Mouse (Mus musculus): ENCODE results near the gene Vps4a.
A peak's percentile ranks its signal among the peaks of the same experiment; 100 is the strongest.

The Vps4a gene

DNA sequence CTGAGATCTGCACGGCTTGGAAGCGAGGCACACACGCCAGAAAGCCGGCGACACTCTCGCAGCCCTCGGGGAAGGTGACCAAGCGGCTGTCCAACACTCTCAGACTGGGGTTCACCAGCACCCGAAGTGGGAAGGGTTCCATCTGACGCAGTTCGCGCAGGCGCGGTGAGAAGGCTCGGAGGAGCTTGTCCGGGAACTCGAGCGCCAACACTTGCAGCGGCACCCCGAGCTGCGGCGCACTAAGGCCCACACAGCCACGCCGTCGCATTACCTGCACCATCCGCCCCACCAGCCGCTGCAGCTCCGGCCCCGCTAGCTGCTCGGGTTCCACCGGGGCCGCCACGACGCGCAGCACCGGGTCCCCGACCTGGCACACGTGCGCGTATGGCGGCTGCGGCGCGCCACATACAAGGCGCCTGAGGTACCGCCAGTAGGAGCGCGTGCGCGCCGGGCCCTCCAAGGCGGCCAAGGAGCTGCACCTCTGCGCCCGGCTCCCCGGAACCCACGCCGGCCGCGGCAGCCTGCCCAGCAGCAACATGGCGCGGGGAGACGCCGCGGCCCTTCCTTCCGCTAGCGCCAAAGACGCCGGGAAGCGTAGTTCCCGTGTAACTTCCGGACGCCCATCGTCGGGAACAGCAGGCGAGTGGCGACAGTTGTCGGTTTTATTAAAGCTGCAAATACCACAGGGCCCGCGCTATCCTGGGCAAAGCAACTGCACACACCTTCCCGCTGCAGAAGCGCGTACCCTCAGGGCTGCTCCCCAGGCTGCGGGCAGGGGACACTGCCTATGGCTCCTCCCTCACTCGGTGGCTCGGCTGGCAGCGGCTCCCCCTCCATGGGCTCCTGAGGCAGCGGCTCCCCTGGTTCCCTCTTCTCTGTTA, 17.3 kb downstream of the Vps4a start, which contains the start of gene Pdf:
Gene Pdf, minus strand, starts transcription at position 554 of the 881 bp plus-strand sequence.
- peak; percentile 75 for DNase-seq (ENCODE audit: low spot score)

DNA sequence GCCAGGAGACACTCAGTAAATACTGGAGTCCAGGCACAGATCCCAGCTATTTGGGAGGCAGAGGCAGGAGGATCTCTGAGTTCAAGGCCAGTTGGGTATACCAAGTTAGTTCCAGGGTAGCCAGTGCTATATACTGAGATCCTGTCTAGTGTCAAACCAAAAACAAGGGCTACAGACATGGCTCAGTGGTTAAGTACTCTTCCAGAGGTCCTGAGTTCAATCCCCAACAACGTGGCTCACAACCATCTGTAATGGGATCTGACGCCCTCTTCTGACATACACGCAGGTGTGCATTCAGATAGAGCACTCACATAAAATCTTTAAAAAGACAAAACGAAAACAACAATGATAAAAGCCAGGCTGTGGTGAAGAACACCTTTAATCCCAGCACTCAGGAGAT, 18.5 kb downstream of the Vps4a start:
- DNase-seq (ENCODE audit: low spot score): no peak

DNA sequence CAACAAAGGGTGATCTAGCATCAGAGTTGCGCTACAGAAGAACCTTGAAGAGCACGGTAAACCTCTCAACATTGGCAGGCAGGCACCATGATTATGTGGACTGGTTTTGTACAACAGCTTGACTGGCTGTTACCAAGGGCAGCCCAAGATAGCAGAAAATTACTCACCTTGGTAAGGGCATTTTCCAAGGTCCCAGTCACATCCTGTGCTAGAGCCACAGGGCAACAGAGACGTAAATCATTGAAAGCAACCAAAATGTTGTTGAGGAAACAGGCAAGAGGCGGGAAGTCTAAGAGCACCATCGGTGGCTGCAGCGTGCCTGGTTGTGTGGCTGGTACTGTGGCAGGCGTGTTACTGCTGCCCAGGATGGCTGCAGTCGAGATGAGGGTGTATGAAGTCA, 21.0 kb downstream of the Vps4a start:
- DNase-seq (ENCODE audit: low spot score): no peak

DNA sequence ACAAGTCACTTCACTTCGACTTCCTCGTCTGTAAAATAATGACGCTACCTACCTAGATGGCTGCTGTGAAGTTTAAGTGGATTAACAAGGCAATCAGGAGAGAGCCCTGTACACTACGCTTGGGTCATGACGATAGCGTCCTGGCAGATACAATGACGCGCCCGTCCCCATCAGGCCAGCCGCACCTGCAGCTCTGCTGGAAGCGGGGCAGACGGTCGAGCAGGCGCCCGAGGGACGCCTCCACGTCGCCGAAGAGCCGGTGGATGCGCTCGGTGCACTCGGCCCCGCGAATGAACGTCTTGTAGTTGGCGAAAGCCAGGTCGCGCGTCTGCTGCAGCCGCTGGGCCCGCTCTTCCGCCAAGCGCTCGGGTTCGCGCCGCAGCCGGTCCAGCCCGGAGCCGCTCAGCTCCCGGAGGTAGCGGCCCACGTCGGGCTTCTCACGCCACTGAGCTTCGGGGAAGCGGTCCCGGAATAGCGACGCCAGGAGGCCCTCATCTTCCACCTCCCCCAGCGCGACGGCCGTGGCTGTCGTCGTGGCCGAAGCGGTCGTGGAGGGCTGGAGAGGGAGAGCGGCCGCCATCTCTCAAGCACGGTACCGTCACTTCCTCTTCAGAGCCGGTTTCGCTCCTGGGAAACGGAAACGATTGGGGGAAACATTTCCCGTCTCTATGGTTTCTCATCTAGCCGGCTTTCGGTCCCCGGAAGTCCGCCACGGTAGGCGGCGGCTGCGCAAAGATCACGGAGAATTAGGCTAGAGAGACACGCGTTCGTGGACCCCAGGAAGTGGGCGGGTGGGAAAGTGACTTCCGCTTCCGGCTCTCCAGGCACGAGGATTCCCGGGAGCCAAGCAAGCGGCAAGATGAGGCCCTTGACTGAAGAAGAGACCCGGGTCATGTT, 25.3 kb downstream of the Vps4a start, which contains the start of the genes Cog8 and Nip7:
Gene Cog8, minus strand, starts transcription at position 614 of the 897 bp plus-strand sequence.
Gene Nip7, plus strand, starts transcription at position 802 of the 897 bp plus-strand sequence.
- peak; percentile 90 for DNase-seq (ENCODE audit: low spot score)

DNA sequence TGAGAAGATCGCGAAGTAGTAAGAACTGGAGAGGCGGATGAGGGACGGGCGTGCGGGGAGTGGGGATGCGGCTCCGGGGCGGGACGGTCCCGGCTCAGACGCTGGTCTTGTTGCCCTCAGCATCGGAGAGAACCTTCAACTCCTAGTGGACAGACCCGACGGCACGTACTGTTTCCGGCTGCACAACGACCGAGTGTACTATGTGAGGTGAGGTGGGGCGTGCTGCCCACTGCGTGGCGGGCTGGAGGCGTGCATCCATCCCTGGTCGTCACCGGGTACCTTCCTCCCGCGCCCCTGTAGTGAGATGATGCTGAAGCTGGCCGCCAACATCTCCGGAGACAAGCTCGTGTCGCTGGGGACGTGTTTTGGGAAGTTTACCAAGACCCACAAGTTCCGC, 25.9 kb downstream of the Vps4a start:
- no peak for DNase-seq (ENCODE audit: low spot score)

DNA sequence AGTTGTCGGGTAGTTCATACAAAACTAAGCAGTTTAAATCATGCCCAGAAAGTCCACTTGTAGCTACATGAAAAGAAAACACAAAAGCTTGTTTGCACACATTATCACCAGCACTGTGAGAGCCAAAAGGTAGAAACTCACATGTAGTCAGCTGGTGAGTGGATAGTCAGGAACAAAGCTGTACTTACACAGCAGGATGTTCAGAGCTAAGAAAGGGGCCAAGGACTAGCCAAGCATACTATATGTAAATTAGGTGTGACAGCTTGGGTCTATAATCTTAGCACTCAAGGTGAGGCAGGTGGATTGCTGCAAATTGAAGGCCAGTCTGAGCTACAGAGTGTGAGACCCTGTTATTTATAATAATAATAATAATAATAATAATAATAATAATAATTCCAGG, 31.6 kb downstream of the Vps4a start:
- DNase-seq (ENCODE audit: low spot score): no peak

DNA sequence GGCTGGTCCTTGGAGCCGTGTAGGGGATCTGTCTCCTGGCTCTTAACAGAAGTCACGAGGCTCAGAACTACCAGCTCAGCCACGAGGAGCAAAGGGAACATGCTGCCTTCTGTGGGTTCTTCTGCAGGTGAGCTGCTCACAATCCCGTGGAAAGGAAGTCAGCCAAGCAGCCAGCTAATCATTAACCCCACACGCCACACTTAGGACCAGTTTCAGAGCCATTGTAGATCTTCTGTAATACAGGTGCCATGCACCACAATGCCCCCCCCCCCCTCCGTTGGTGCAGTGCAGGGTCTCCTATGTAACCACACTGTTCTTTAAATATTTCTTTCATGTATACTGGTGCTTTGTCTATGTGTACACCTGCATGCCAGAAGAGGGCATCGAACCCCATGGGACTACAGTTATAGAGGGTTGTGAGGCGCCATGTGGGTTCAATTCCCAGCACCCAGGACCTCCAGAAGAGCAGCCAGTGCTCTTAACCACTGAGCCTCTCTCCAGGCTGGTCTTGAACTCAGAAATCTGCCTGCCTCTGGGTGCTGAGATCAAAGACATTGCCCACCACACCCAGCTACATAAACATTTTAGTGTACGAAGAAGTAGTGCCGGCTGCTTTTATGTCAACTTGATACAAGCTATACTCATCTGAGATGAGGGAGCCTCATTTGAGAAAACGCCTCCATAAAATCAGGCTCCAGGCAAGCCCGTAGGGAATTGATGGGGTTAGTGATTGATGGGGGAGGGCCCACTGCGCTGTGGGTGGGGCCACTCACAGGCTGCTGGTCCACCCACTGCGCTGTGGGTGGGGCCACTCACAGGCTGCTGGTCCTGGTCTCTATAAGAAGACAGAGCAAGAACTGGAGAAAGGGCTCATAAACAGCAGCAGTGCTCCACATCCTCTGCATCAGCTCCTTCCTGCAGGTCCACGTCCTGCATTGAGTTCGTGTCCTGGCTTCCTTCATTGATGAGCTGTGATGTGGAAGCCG, 34.8 kb downstream of the Vps4a start, which contains the start of gene Tmed6:
Gene Tmed6, minus strand, starts transcription at position 134 of the 986 bp plus-strand sequence.
- no peak for DNase-seq (ENCODE audit: low spot score)

DNA sequence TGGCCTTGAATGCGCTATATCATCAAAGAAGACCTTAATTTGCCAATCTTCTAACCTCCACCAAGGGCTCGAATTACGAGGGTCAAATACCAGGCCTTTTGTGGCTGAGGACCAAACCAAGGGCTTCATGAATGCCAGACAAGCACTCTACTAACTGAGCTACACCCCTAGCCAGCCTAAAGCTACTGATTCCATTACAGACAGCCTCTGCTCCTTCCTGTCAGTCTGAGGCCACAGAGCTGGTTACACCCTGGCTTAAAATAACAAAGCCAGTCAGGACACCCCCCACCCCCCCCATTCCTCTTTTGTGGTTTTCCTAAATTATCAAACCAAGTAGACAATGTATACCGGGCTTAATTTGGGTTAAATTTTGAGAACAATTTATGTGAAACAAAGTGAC, 42.7 kb downstream of the Vps4a start:
- DNase-seq (ENCODE audit: low spot score): no peak

DNA sequence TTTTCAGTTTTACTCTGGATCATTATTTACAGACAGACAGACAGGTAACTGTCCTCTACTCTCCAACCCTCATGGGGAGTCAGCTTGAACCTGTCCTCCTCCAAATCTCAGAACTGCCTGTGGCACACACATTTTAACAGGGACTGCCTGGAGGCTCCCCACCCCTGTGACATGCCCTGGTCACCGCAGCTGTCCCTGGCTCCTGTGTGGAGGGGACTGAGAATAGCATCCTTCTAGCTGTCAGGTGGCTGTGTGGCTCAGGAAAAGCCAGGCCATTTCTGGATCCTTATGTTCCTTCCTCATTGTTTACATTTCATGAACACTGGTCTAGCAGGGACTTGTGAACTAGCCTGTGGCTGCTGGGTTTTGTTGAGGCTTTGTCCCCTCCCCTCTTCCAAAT, 43.1 kb downstream of the Vps4a start:
- no peak for DNase-seq (ENCODE audit: low spot score)

DNA sequence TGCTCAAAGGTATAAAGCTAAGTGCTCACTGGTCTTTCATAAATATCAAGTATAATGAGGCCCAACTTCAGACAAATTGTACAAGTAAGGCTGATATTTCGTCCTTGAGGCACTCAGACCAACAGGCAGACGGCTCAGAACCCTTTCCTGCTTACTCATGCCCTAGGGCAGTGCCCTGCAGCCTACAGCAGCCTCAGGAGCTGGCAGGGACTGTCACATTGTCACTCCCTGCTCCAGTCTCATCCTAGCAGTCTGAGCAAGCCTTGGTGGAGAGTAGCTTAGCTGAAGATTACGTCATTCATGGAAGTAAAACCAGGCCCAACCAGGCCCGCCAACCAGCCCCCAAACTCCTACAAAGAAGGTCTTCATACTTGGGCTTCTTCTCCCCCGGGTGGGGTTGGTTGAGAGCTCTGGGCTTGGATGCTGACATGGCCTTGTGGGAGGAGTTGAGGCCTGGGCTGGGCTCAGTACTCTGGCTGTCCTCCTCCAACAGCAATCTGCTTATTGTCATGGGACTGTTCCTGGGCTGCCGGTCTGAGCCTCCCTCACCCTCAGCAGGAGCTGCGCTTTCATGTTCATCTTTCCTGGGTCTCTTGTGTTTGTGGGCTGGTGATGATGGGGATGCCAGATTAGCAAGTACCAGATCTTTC, 45.3 kb downstream of the Vps4a start:
- DNase-seq (ENCODE audit: low spot score): no peak

DNA sequence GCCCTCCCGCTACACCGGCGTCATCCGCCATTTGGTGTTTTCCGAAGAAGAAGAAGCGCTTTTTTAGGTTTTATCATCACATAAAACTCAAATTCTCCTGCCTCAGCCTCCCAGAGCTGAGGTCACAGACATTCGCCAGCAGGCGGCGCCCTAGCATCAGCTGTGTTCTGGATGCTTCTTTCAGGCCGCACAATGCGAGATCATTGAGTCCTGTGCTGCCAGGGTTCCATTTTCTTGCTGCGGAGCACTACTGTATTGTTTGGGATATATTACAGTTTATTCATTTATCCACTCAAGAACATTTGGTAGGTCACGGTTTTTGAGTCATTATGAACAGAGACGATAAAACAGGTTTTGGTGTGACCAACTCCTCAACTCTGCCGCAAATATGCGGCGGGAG, 54.3 kb downstream of the Vps4a start:
- no peak for DNase-seq (ENCODE audit: low spot score)

DNA sequence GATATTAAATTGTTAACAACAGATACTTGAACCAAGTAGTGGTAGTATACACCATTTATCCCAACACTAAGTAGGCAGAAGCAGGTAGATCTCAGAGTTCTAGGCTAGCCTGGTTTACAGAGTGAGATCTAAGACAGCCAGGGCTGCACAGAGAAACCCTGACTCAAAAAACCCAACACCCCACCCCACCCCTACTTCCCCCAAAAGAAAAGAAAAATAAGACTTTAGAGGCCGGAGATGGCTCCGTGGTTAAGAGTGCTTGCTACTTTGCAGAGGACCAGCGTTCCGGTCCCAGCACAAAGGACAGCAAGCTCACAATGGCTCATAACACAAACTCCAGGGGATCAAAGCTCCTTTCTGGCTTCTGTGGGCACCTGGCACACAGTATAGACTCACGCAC, 55.0 kb downstream of the Vps4a start:
- no peak for DNase-seq (ENCODE audit: low spot score)

DNA sequence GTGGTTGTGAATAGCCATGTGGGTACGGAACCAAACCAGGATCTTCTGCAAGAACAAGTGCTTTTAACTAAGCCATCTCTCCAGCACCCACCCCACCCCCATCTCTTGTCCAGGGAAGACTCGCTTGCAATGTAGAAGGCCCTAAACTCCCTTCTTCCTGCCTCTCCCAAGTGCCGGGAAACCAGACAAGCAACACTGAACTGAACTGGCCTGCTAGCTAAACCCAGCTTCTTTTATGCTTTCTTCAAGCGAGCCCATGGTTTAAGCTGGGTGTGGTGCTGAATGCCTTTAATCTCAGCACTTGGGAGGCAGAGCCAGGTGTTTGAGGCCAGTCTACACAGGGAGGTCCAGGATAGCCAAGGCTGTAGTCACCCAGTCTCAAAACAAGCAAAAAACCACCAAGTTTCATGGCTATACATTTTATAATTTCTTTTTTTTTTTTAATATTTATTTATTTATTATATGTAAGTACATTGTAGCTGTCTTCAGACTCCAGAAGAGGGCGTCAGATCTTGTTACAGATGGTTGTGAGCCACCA, 57.6 kb downstream of the Vps4a start:
- no peak for DNase-seq (ENCODE audit: low spot score)

DNA sequence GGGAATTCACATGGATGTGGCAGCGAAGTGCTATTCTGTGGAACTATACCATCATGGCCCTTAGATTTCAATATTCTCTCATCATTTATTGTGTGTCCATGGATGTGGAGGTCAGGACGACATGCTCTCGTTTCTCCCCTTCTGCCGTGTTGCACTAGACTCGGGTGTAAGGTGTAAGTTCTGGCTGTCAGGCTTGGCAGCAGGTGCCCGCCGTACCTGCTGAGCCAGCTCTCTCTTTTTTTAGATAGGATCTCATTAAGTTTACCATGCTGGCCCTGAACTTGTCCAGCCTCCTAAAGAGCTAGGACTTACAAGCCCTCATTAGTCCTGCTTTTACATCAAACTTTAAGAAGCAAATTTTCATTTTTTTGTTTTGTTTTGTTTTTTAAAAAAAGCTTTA, 59.5 kb downstream of the Vps4a start:
- no peak for DNase-seq (ENCODE audit: low spot score)

Data from urinary bladder, postnatal 25 days (tissue).